Mouse (Mus musculus) forebrain, embryonic 14.5 days (tissue): ENCODE results near the gene Haus7. TPM values are rescaled to one million over a fixed set of nuclear protein-coding genes. Genes with fewer than 3 reads are reported as not detected.

Source experiments
- ATAC-seq: fragments of 200-750 bp; cut with Nextera tagmentation; 2 replicates; pipeline ENCODE4 v1.8.0; 2017; ENCODE audit warnings: mild to moderate bottlenecking, moderate library complexity
- DNase-seq: peaks from one replicate; pipeline ENCODE4 v3.0.0-alpha.2; 2015; ENCODE audit warnings: low spot score
- H3K27ac ChIP-seq: fragments of 300-500 bp; sonication (generic); 2 replicates; pipeline ENCODE4 v1.5.1; 2014; ENCODE audit warnings: low read depth, mild to moderate bottlenecking, control low read depth, low read length, moderate library complexity
- H3K27me3 ChIP-seq: fragments of 300-500 bp; sonication (generic); replicated peaks from 2 replicates; pipeline ENCODE4 v1.6.1; 2014; ENCODE audit warnings: low read length, control low read depth, mixed read lengths; ENCODE audit not compliant: control insufficient read depth, insufficient read depth
- H3K36me3 ChIP-seq: fragments of 300-500 bp; sonication (generic); 2 replicates; pipeline ENCODE4 v1.6.1; 2014; ENCODE audit warnings: low read length, control low read depth; ENCODE audit not compliant: control insufficient read depth, insufficient read depth
- H3K4me1 ChIP-seq: fragments of 300-500 bp; sonication (generic); 2 replicates; pipeline ENCODE4 v1.6.1; 2014; ENCODE audit warnings: antibody characterized with exemption, low read length, control low read depth; ENCODE audit not compliant: control insufficient read depth, insufficient read depth
- H3K4me2 ChIP-seq: fragments of 300-500 bp; sonication (generic); 2 replicates; pipeline ENCODE4 v1.6.1; 2014; ENCODE audit warnings: mild to moderate bottlenecking, control low read depth, low read length
- H3K4me3 ChIP-seq: fragments of 300-500 bp; sonication (generic); 2 replicates; pipeline ENCODE4 v1.5.1; 2014; ENCODE audit warnings: low read depth, low read length, control low read depth
- H3K9ac ChIP-seq: fragments of 300-500 bp; sonication (generic); 2 replicates; pipeline ENCODE4 v1.6.1; 2014; ENCODE audit warnings: mild to moderate bottlenecking, low read length, control low read depth, moderate library complexity
- H3K9me3 ChIP-seq: fragments of 300-500 bp; sonication (generic); replicated peaks from 2 replicates; pipeline ENCODE4 v1.6.1; 2016; ENCODE audit warnings: low read length, control low read depth, mixed read lengths; ENCODE audit not compliant: control insufficient read depth
- WGBS: fragments of 180-500 bp; shearing (Covaris S2); extraction: QIAGEN DNeasy Blood & Tissue Kit; methylation state at CpG from one replicate; pipeline ENCODE4 v1.1.7; 2014; 5-methylcytosine and 5-hydroxymethylcytosine counted together
- polyA plus RNA-seq: library from polyadenylated mRNA; unstranded; fragments of >200 nt; fragmentation: Nextera tagmentation; extraction: Ambion mirVana; gene quantifications from 2 replicates; pipeline ENCODE4 v1.2.1, GENCODE M21; 2014

Gene Haus7
- polyA plus RNA-seq, 1 experiment from 2014 or later: 64.2 TPM

GRCm38 (mm10) chrX:73396446-73396845 lies 62.4 kb downstream of the Haus7 start:
- Histone ChIP-seq H3K27me3 (no peaks in the 10 kb centered on the region), H3K9me3 (no peaks in the 10 kb centered on the region), H3K9ac (no peak overlapping the region), H3K4me1 (no peaks in the 10 kb centered on the region), H3K4me3 (no peak overlapping the region), H3K4me2 (no peak overlapping the region), H3K36me3 (no peaks in the 10 kb centered on the region), H3K27ac (no peak overlapping the region)
- 86% methylated on average over 1 of the region's 1 CpGs for WGBS
- no peak for DNase-seq
- no peak for ATAC-seq

GRCm38 (mm10) chrX:73391481-73391880 lies 67.4 kb downstream of the Haus7 start:
- Histone ChIP-seq H3K27ac (no peak overlapping the region), H3K4me3 (no peak overlapping the region), H3K9ac (no peak overlapping the region), H3K36me3 (no peaks in the 10 kb centered on the region), H3K9me3 (no peaks in the 10 kb centered on the region), H3K4me2 (no peak overlapping the region), H3K4me1 (no peaks in the 10 kb centered on the region), H3K27me3 (no peaks in the 10 kb centered on the region)
- DNase-seq: no peak
- no peak for ATAC-seq
- 89% methylated on average over 4 of the region's 4 CpGs for WGBS

Other genes starting within 250 kb of the Haus7 start
- gene Xlr4b, start 244.7 kb downstream of the Haus7 start, polyA plus RNA-seq: 0.37 and 1.4 TPM in 2 replicates
- gene F8a, start 230.8 kb downstream of the Haus7 start, polyA plus RNA-seq: 18.8 and 24.6 TPM in 2 replicates
- gene Xlr4c, start 215.9 kb downstream of the Haus7 start, polyA plus RNA-seq: 0.54 TPM in 1 of 2 replicates, not detected in the other
- not detected in 2 replicates for gene Xlr3c, start 193.7 kb downstream of the Haus7 start, polyA plus RNA-seq
- gene Xlr5a, start 166.1 kb downstream of the Haus7 start, polyA plus RNA-seq: not detected in 2 replicates
- not detected in 2 replicates for gene Xlr5c, start 166.1 kb downstream of the Haus7 start, polyA plus RNA-seq
- gene Gm45015, start 122.2 kb downstream of the Haus7 start, polyA plus RNA-seq: not detected in 2 replicates
- 14.4 and 15.2 TPM in 2 replicates for gene Zfp275, start 116.4 kb downstream of the Haus7 start, polyA plus RNA-seq
- gene Gm18336, start 60.3 kb downstream of the Haus7 start, polyA plus RNA-seq: not detected in 2 replicates
- 0.39 and 0.48 TPM in 2 replicates for gene Zfp92, start 47.9 kb downstream of the Haus7 start, polyA plus RNA-seq
- gene Trex2, start 23.7 kb downstream of the Haus7 start, polyA plus RNA-seq: not detected in 2 replicates
- gene Bgn, start 24.6 kb upstream of the Haus7 start, polyA plus RNA-seq: 15.5 and 18.0 TPM in 2 replicates
- gene Atp2b3, start 44.0 kb upstream of the Haus7 start, polyA plus RNA-seq: 2.1 and 3.8 TPM in 2 replicates
- gene Dusp9, start 180.4 kb upstream of the Haus7 start, polyA plus RNA-seq: 0.22 and 0.27 TPM in 2 replicates
- 116 and 118 TPM in 2 replicates for gene Pnck, start 201.1 kb upstream of the Haus7 start, polyA plus RNA-seq
- 6.2 and 6.8 TPM in 2 replicates for gene Slc6a8, start 214.1 kb upstream of the Haus7 start, polyA plus RNA-seq